Mouse (Mus musculus) inflammation-experienced regulatory T-cells, adult 16 weeks (primary cell): ENCODE data around the gene Cplx3. TPM values are rescaled to one million over a fixed set of nuclear protein-coding genes. Genes with fewer than 3 reads are reported as not detected.

Experiments
- polyA plus RNA-seq: library from polyadenylated mRNA; unstranded; fragments of 100-300 nt; shearing (Covaris generic); gene quantifications from one replicate; pipeline ENCODE4 v1.2.1, GENCODE M21; 2017

Gene Cplx3
- polyA plus RNA-seq = not detected

GRCm38 (mm10) chr9:57606139-57606851, at the start of gene Cplx3:
Cplx3 (minus strand) TSS chr9:57606281.

GRCm38 (mm10) chr9:57653283-57653682, 47.2 kb upstream of the Cplx3 start, which contains the start of gene Csk:
Csk (minus strand) TSS chr9:57653631.

GRCm38 (mm10) chr9:57620674-57621073, 14.6 kb upstream of the Cplx3 start, which contains the start of gene Lman1l:
Lman1l (minus strand) TSS chr9:57620774.

GRCm38 (mm10) chr9:57589224-57590126, 16.6 kb downstream of the Cplx3 start, which contains the start of gene Ulk3:
Ulk3 (plus strand) TSS chr9:57589452.

GRCm38 (mm10) chr9:57560861-57561710, 45.0 kb downstream of the Cplx3 start, which contains the start of gene Scamp2:
Scamp2 (plus strand) TSS chr9:57560943.

GRCm38 (mm10) chr9:57552139-57552887, 53.8 kb downstream of the Cplx3 start, which contains the start of gene Mpi:
Mpi (minus strand) TSS chr9:57552763.

Other genes with a start within 250 kb of the Cplx3 start
- 185 TPM for gene Ppcdc, start 166.2 kb downstream of the Cplx3 start, polyA plus RNA-seq
- gene Scamp5, start 138.2 kb downstream of the Cplx3 start, polyA plus RNA-seq = 0.73 TPM
- gene Rpp25, start 102.3 kb downstream of the Cplx3 start, polyA plus RNA-seq = not detected
- gene Cox5a, start 85.0 kb downstream of the Cplx3 start, polyA plus RNA-seq = 235 TPM
- gene Fam219b, start 68.8 kb downstream of the Cplx3 start, polyA plus RNA-seq = 16.4 TPM
- 22.8 TPM for gene Mpi, start 53.5 kb downstream of the Cplx3 start, polyA plus RNA-seq
- 121 TPM for gene Scamp2, start 45.3 kb downstream of the Cplx3 start, polyA plus RNA-seq
- gene Ulk3, start 16.8 kb downstream of the Cplx3 start, polyA plus RNA-seq = 98.6 TPM
- 0.20 TPM for gene Lman1l, start 14.5 kb upstream of the Cplx3 start, polyA plus RNA-seq
- gene Csk, start 47.4 kb upstream of the Cplx3 start, polyA plus RNA-seq = 193 TPM
- not detected for gene Cyp1a2, start 77.4 kb upstream of the Cplx3 start, polyA plus RNA-seq
- gene Cyp1a1, start 81.6 kb upstream of the Cplx3 start, polyA plus RNA-seq = 1.0 TPM
- 58.7 TPM for gene Edc3, start 102.3 kb upstream of the Cplx3 start, polyA plus RNA-seq
- gene Clk3, start 159.6 kb upstream of the Cplx3 start, polyA plus RNA-seq = 183 TPM
- 56.3 TPM for gene Arid3b, start 230.5 kb upstream of the Cplx3 start, polyA plus RNA-seq